Mouse (Mus musculus) heart, embryonic 14.5 days (tissue): Measurements from ENCODE around the gene Snx11. TPM values are rescaled to one million over a fixed set of nuclear protein-coding genes. Genes with fewer than 3 reads are reported as not detected.

Source experiments
- ATAC-seq: fragments of 200-750 bp; cut with Nextera tagmentation; 2 replicates; pipeline ENCODE4 v1.8.0; 2017; ENCODE audit warnings: low read depth, moderate TSS enrichment; ENCODE audit not compliant: insufficient number of reproducible peaks, insufficient read depth, low FRiP score
- H3K27ac ChIP-seq, 2 experiments: fragments of 200-500 bp in 1 of 2; fragments of 300-500 bp in 1 of 2; sonication (generic) in 1 of 2; replicated peaks in 1 of 2; 2 replicates each; pipeline ENCODE4 v1.5.1; 2012 to 2014; ENCODE audit warnings: low read depth in 2 of 2, low read length in 2 of 2, control low read depth in 1 of 2, mild to moderate bottlenecking in 1 of 2, mixed read lengths in 1 of 2; ENCODE audit not compliant: control insufficient read depth in 1 of 2, insufficient read depth in 1 of 2
- H3K27me3 ChIP-seq: fragments of 300-500 bp; sonication (generic); 2 replicates; pipeline ENCODE4 v1.6.1; 2014; ENCODE audit warnings: mild to moderate bottlenecking, low read length, control low read depth; ENCODE audit not compliant: control insufficient read depth, insufficient read depth
- H3K36me3 ChIP-seq: fragments of 300-500 bp; sonication (generic); 2 replicates; pipeline ENCODE4 v1.6.1; 2014; ENCODE audit warnings: mild to moderate bottlenecking, control low read depth, low read length, mixed read lengths; ENCODE audit not compliant: control insufficient read depth, insufficient read depth
- H3K4me1 ChIP-seq, 2 experiments: fragments of 200-500 bp in 1 of 2; fragments of 300-500 bp in 1 of 2; sonication (generic) in 1 of 2; 2 replicates each; pipeline ENCODE4 v1.6.1; 2012 to 2014; ENCODE audit warnings: low read length in 2 of 2, control low read depth in 1 of 2, mixed read lengths in 1 of 2; ENCODE audit not compliant: control insufficient read depth in 2 of 2, insufficient read depth in 2 of 2
- H3K4me2 ChIP-seq: fragments of 300-500 bp; sonication (generic); 2 replicates; pipeline ENCODE4 v1.6.1; 2014; ENCODE audit warnings: mild to moderate bottlenecking, low read length
- H3K4me3 ChIP-seq, 2 experiments: fragments of 200-500 bp in 1 of 2; fragments of 300-500 bp in 1 of 2; sonication (generic) in 1 of 2; 2 replicates each; pipeline ENCODE4 v1.5.1; 2012 to 2014; ENCODE audit warnings: low read length in 2 of 2, mild to moderate bottlenecking in 2 of 2, control low read depth in 1 of 2, low read depth in 1 of 2, moderate library complexity in 1 of 2; ENCODE audit not compliant: control insufficient read depth in 1 of 2, insufficient read depth in 1 of 2
- H3K9ac ChIP-seq: fragments of 300-500 bp; sonication (generic); 2 replicates; pipeline ENCODE4 v1.6.1; 2014; ENCODE audit warnings: mild to moderate bottlenecking, low read length
- H3K9me3 ChIP-seq: fragments of 300-500 bp; sonication (generic); 2 replicates; pipeline ENCODE4 v1.6.1; 2016; ENCODE audit warnings: low read length, control low read depth; ENCODE audit not compliant: control insufficient read depth
- WGBS: fragments of 180-500 bp; shearing (Covaris S2); extraction: QIAGEN DNeasy Blood & Tissue Kit; methylation state at CpG from one replicate; pipeline ENCODE4 v1.1.7; 2014; 5-methylcytosine and 5-hydroxymethylcytosine counted together
- polyA plus RNA-seq: library from polyadenylated mRNA; unstranded; fragments of >200 nt; fragmentation: Nextera tagmentation; extraction: Ambion mirVana; gene quantifications from 2 replicates; pipeline ENCODE4 v1.2.1, GENCODE M21; 2014

Snx11 gene
- polyA plus RNA-seq, 1 experiment from 2014 or later = 6.1 TPM

DNA sequence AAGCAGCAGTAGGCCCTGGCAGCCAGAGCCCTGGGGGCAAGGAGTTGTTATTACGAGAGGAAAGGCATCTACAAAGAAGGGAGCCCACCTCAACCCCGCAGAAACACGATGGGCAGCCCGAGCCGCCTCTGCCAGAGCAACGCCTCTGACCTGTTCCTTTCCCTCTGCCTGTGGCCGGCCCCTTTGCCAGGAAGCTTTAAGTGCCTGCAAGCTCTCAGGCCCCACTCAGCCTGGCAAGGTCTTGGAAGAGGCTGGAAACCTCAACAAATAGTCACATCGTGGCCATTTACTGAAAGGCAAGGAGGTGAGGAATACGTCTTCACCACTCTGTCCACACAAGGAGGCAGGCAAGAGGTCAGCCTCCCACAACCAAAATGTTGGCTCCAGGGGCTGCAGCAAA lies 9.1 kb downstream of the Snx11 start:
- Histone ChIP-seq H3K4me2 (no peak overlapping the region), H3K27me3 (no peaks in the 10 kb centered on the region), H3K9ac (no peak overlapping the region), H3K4me1 (peaks cover 0 to 2% of the 10 kb centered on the region in 2 experiments; a peak in 2 of 4 replicates), H3K9me3 (no peaks in the 10 kb centered on the region), H3K4me3 (no peak overlapping the region), H3K36me3 (peaks cover 55% of the 10 kb centered on the region), H3K27ac (no peak overlapping the region)
- no peak for ATAC-seq
- 59% methylated on average over 9 of the region's 9 CpGs for WGBS

- H3K9me3 ChIP-seq = no peaks in the 10 kb centered on the region
- H3K36me3 ChIP-seq = peaks cover 44% of the 10 kb centered on the region
- no peak overlapping the region for H3K4me2 ChIP-seq
- 54% methylated on average over 7 of the region's 7 CpGs for WGBS
- H3K4me3 ChIP-seq = no peak overlapping the region
- no peak overlapping the region for H3K9ac ChIP-seq
- no peaks in the 10 kb centered on the region for H3K27me3 ChIP-seq
- no peak overlapping the region for H3K27ac ChIP-seq
- peaks cover 0 to 2% of the 10 kb centered on the region in 2 experiments; a peak in 2 of 4 replicates for H3K4me1 ChIP-seq
- ATAC-seq = no peak
These were observed 10.3 kb downstream of the Snx11 start for GRCm38 (mm10) chr11:96767096-96767495.

GRCm38 (mm10) chr11:96766555-96766954 lies 10.8 kb downstream of the Snx11 start:
- Histone ChIP-seq H3K27me3 (no peaks in the 10 kb centered on the region), H3K9ac (no peak overlapping the region), H3K4me3 (no peak overlapping the region), H3K9me3 (no peaks in the 10 kb centered on the region), H3K4me2 (no peak overlapping the region), H3K36me3 (peaks cover 38% of the 10 kb centered on the region), H3K4me1 (peaks cover 0 to 2% of the 10 kb centered on the region in 2 experiments; a peak in 2 of 4 replicates), H3K27ac (no peak overlapping the region)
- no peak for ATAC-seq
- WGBS = 76% methylated on average over 12 of the region's 12 CpGs

- 0 out of 2 replicates have a peak, but pooled peaks have one; percentile 32 for ATAC-seq
- H3K4me1 ChIP-seq = peaks cover 0 to 2% of the 10 kb centered on the region in 2 experiments; a peak in 2 of 4 replicates
- no peaks in the 10 kb centered on the region for H3K27me3 ChIP-seq
- peak overlapping the region; percentile 42 to 43; a peak in 3 of 4 replicates for H3K27ac ChIP-seq
- WGBS = 59% methylated on average over 7 of the region's 7 CpGs
- H3K9me3 ChIP-seq = no peaks in the 10 kb centered on the region
- H3K4me2 ChIP-seq = no peak overlapping the region
- peaks cover 29% of the 10 kb centered on the region for H3K36me3 ChIP-seq
- H3K9ac ChIP-seq = no peak overlapping the region
- no peak overlapping the region for H3K4me3 ChIP-seq
These were observed 11.7 kb downstream of the Snx11 start for GRCm38 (mm10) chr11:96765645-96766044.

DNA sequence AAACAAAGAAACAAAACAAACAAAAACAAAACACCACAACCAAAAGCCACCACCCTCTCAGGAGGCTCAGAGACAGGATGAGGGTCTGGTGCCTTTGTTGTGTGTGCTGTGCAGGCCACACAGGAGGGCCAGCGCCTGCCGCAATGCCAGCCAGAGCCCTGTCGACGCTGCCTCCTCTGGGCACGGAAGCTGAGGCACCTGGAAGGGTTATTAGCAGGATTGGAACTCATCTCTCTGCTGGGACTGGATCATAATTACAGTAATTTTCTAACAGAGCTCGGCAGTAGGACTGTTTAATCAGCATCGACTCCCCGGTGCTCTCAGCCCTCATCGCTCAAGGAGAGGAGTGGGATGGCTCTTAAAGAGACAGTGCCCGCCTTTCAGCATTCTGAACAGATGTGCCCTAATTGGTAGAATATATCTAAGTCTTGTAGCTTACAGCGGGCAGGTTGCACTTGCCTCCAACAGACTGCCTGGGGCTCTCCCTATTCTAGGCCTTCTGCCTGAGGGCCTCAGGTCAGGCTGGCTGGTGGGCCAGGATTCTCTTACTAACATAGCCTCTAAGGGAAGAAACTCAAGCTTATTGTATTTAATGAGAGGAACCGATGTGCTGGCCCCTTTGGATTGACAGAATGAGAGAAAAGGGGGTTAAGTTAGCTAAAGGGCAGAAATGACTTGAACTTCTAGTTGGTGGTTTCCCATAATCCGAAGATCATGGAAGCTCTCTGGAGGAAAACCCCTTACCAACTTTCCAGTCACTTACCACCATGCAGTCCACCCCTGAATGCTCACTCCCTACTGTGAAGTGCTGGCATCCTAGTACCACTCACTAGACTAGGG lies 12.6 kb downstream of the Snx11 start:
- ATAC-seq = no peak
- Histone ChIP-seq H3K27ac (peak overlapping the region in 1 of 2 experiments; percentile 42; a peak in 2 of 4 replicates), H3K27me3 (no peaks in the 10 kb centered on the region), H3K9me3 (no peaks in the 10 kb centered on the region), H3K9ac (no peak overlapping the region), H3K4me1 (peaks cover 0 to 2% of the 10 kb centered on the region in 2 experiments; a peak in 2 of 4 replicates), H3K36me3 (peaks cover 20% of the 10 kb centered on the region), H3K4me2 (no peak overlapping the region), H3K4me3 (no peak overlapping the region)
- WGBS = 46% methylated on average over 13 of the region's 13 CpGs

- Histone ChIP-seq H3K4me3 (no peak overlapping the region), H3K9ac (no peak overlapping the region)
- ATAC-seq = no peak
These were observed 14.5 kb downstream of the Snx11 start for GRCm38 (mm10) chr11:96762742-96763470.

DNA sequence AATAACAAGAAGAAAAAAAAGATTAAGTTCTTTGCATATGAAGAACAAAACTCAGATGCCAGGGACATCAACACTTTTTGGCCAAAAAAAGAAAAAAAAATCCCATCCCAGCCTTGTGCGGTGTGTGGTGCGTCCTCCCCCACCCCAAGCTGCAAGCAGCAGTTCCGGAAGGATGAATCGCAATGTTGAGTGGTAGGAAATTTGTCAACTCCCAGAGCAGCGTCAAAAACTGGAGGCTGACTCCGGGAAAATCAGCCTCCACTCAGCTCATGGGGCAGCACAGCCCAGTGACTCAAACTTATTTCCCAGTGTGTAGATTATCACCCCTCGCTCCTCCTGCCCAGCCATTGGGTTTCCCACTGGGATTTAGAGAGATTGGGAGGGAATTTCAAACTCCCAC lies 15.4 kb downstream of the Snx11 start:
- Histone ChIP-seq H3K9ac (no peak overlapping the region), H3K27me3 (no peaks in the 10 kb centered on the region), H3K9me3 (no peaks in the 10 kb centered on the region), H3K4me3 (no peak overlapping the region), H3K27ac (no peak overlapping the region), H3K36me3 (no peaks in the 10 kb centered on the region), H3K4me2 (no peak overlapping the region), H3K4me1 (peaks cover 0 to 2% of the 10 kb centered on the region in 2 experiments; a peak in 2 of 4 replicates)
- 55% methylated on average over 7 of the region's 7 CpGs for WGBS
- ATAC-seq = no peak

More at GRCm38 (mm10) chr11:96762742-96763470, 14.5 kb downstream of the Snx11 start:
- H3K4me2 ChIP-seq = no peak overlapping the region
- H3K36me3 ChIP-seq = 0 out of 2 replicates have a peak, but pooled peaks cover 4% of the 10 kb centered on the region
- H3K27ac ChIP-seq = no peak overlapping the region
- H3K9me3 ChIP-seq = no peaks in the 10 kb centered on the region
- H3K27me3 ChIP-seq = no peaks in the 10 kb centered on the region
- 65% methylated on average over 15 of the region's 15 CpGs for WGBS
- peaks cover 0 to 2% of the 10 kb centered on the region in 2 experiments; a peak in 2 of 4 replicates for H3K4me1 ChIP-seq
